ENCODE assay signal across 24 mouse cellular contexts in genomic region chr17:73995907-73996645, GRCm38 (mm10). TPM values are rescaled to one million over a fixed set of nuclear protein-coding genes. Genes with fewer than 3 reads are reported as not detected.
DNase-seq lines count a peak whose midpoint lies in the region; ATAC-seq lines count a peak whose summit lies in the region.
"Had no signal": no experiment of that assay in that cellular context is flagged by ENCODE, and none has a peak within 500 bp of the region (broad histone marks: within the 10 kb centered on the region; RNA-seq: fewer than 3 reads in every experiment).

No protein-coding gene starts in this region.

- no peak overlapping the region for H3K27ac ChIP-seq in heart, embryonic 11.5 days (ENCODE audit: low read depth, low read length)
- H3K27ac ChIP-seq in heart, embryonic 16.5 days (ENCODE audit: low read length): 0 out of 2 replicates have a peak overlapping the region, but pooled peaks have one; percentile 25
- no peak overlapping the region for H3K27ac ChIP-seq in midbrain, embryonic 15.5 days
- H3K27ac ChIP-seq: embryonic facial prominence, embryonic 12.5 days; hindbrain, embryonic 12.5 days; hindbrain, postnatal 0 days had no signal

- WGBS in heart, embryonic 11.5 days (ENCODE audit: insufficient replicate concordance): 71% methylated on average over 13 of the region's 13 CpGs
- 61% methylated on average over 13 of the region's 13 CpGs for WGBS in heart, embryonic 16.5 days
- 95% methylated on average over 13 of the region's 13 CpGs for WGBS in midbrain, embryonic 15.5 days

- H3K36me3 ChIP-seq in heart, embryonic 11.5 days (ENCODE audit: control insufficient read depth, insufficient read depth, low read length): no peaks in the 10 kb centered on the region
- H3K36me3 ChIP-seq in heart, embryonic 16.5 days (ENCODE audit: control insufficient read depth, insufficient read depth): no peaks in the 10 kb centered on the region
- no peaks in the 10 kb centered on the region for H3K36me3 ChIP-seq in midbrain, embryonic 15.5 days (replicated peaks)
- H3K36me3 ChIP-seq: embryonic facial prominence, embryonic 12.5 days; hindbrain, embryonic 12.5 days had no signal

- no peak overlapping the region for H3K4me2 ChIP-seq in heart, embryonic 11.5 days
- H3K4me2 ChIP-seq in heart, embryonic 16.5 days (ENCODE audit: low read depth, low read length): peak overlapping the region; percentile 1; the same call in 1 of the 2 replicates
- no peak overlapping the region for H3K4me2 ChIP-seq in midbrain, embryonic 15.5 days
- H3K4me2 ChIP-seq: embryonic facial prominence, embryonic 12.5 days; hindbrain, embryonic 12.5 days had no signal

- DNase-seq in heart, adult 11 months: peak; percentile 94
- DNase-seq in heart, adult 8-10 months (ENCODE audit: low spot score): no peak
- DNase-seq in kidney, adult 9 months: peak; percentile 49
- DNase-seq in kidney, postnatal 14 days: no peak
- DNase-seq in skeletal muscle tissue, adult 2 months (ENCODE audit: low read depth, low spot score): peak; percentile 30
- DNase-seq: adrenal gland, postnatal 14 days; cerebellum, adult 11-12 months; cerebellum, adult 9-10 months; cerebellum, postnatal 25 days; gastrocnemius, postnatal 25 days had no signal

- no peak overlapping the region for H3K4me3 ChIP-seq in heart, embryonic 11.5 days (ENCODE audit: low read depth, low read length)
- no peak overlapping the region for H3K4me3 ChIP-seq in heart, embryonic 16.5 days (ENCODE audit: low read length)
- H3K4me3 ChIP-seq in midbrain, embryonic 15.5 days: no peak overlapping the region
- H3K4me3 ChIP-seq: embryonic facial prominence, embryonic 12.5 days; hindbrain, embryonic 12.5 days had no signal

- ATAC-seq in heart, embryonic 11.5 days (replicated peaks; ENCODE audit: insufficient number of reproducible peaks, low FRiP score, low TSS enrichment): no peak
- peak; percentile 49; the same call in 1 of the 2 replicates for ATAC-seq in heart, embryonic 16.5 days (replicated peaks; ENCODE audit: extremely low read depth, insufficient read depth, low FRiP score)
- ATAC-seq in midbrain, embryonic 15.5 days (replicated peaks): no peak
- ATAC-seq: forebrain, embryonic 16.5 days; hindbrain, postnatal 0 days had no signal

- H3K9me3 ChIP-seq in heart, embryonic 11.5 days (replicated peaks; ENCODE audit: control insufficient read depth, low read length): no peaks in the 10 kb centered on the region
- H3K9me3 ChIP-seq in heart, embryonic 16.5 days (replicated peaks; ENCODE audit: control insufficient read depth, low read length): no peaks in the 10 kb centered on the region
- no peaks in the 10 kb centered on the region for H3K9me3 ChIP-seq in midbrain, embryonic 15.5 days
- H3K9me3 ChIP-seq: embryonic facial prominence, embryonic 12.5 days; hindbrain, embryonic 12.5 days had no signal

- H3K4me1 ChIP-seq in heart, embryonic 11.5 days (ENCODE audit: control insufficient read depth, insufficient read depth, low read length): peaks cover 4% of the 10 kb centered on the region
- H3K4me1 ChIP-seq in heart, embryonic 16.5 days (ENCODE audit: control insufficient read depth, insufficient read depth, low read length): peaks cover 6% of the 10 kb centered on the region; the same call in 1 of the 2 replicates
- H3K4me1 ChIP-seq in midbrain, embryonic 15.5 days: no peaks in the 10 kb centered on the region
- H3K4me1 ChIP-seq: embryonic facial prominence, embryonic 12.5 days; hindbrain, embryonic 12.5 days had no signal

- H3K9ac ChIP-seq in heart, embryonic 11.5 days (ENCODE audit: low read depth, low read length): no peak overlapping the region
- H3K9ac ChIP-seq in heart, embryonic 16.5 days (ENCODE audit: low read length): no peak overlapping the region
- no peak overlapping the region for H3K9ac ChIP-seq in midbrain, embryonic 15.5 days
- H3K9ac ChIP-seq: embryonic facial prominence, embryonic 12.5 days; hindbrain, embryonic 12.5 days had no signal

- H3K27me3 ChIP-seq in heart, embryonic 11.5 days (ENCODE audit: control insufficient read depth, insufficient read depth, low read length): no peaks in the 10 kb centered on the region
- H3K27me3 ChIP-seq in heart, embryonic 16.5 days (ENCODE audit: control insufficient read depth, insufficient read depth, low read length): no peaks in the 10 kb centered on the region
- H3K27me3 ChIP-seq in midbrain, embryonic 15.5 days (replicated peaks): no peaks in the 10 kb centered on the region
- H3K27me3 ChIP-seq: embryonic facial prominence, embryonic 12.5 days; hindbrain, embryonic 12.5 days had no signal

RNA-seq across cellular contexts. Expression of gene Xdh, which starts 46.1 kb away (rescaled TPM):
- polyA plus RNA-seq in heart, embryonic 11.5 days (2014; fragmentation: Nextera tagmentation; extraction: Ambion mirVana): 0.08 and 0.39 TPM in 2 replicates
- polyA plus RNA-seq in heart, embryonic 16.5 days (2015; fragmentation: Nextera tagmentation; extraction: Ambion mirVana): 2.2 and 2.6 TPM in 2 replicates
- total RNA-seq in heart, adult 8-10 months (2022): 100 to 1,000 TPM; 121 to 178 (median 130) TPM
- 0.40 and 0.65 TPM in 2 replicates for polyA plus RNA-seq in midbrain, embryonic 15.5 days (2015; fragmentation: Nextera tagmentation; extraction: Ambion mirVana)

RNA-seq across cellular contexts. Expression of gene Srd5a2, which starts 51.6 kb away (rescaled TPM):
- polyA plus RNA-seq in heart, embryonic 11.5 days (2014; fragmentation: Nextera tagmentation; extraction: Ambion mirVana): not detected in 2 replicates
- not detected in 2 replicates for polyA plus RNA-seq in heart, embryonic 16.5 days (2015; fragmentation: Nextera tagmentation; extraction: Ambion mirVana)
- under 1 TPM in 3 of 4 experiments, not detected in 1; 0.19 to 0.49 (median 0.31) TPM for total RNA-seq in heart, adult 8-10 months (2022)
- polyA plus RNA-seq in midbrain, embryonic 15.5 days (2015; fragmentation: Nextera tagmentation; extraction: Ambion mirVana): 0.10 and 0.14 TPM in 2 replicates
- total RNA-seq: gastrocnemius, postnatal 25 days; granulocyte monocyte progenitor cell, adult 5-6 weeks; heart, postnatal 14 days; MEL had no signal
- polyA plus RNA-seq: C2C12; forebrain, embryonic 11.5 days; forebrain, embryonic 16.5 days; hindbrain, embryonic 12.5 days; hindbrain, postnatal 0 days; intestine, embryonic 14.5 days; kidney, embryonic 14.5 days had no signal

Comparison
In these comparisons a context has a peak if more than half of its experiments do, and no peak if none do; other contexts are left out.
1. DNase-seq: peak in heart, adult 11 months (single experiment), kidney, adult 9 months (single experiment) and skeletal muscle tissue, adult 2 months (single experiment); none in heart, adult 8-10 months (single experiment) and kidney, postnatal 14 days (single experiment).